Mouse (Mus musculus): ENCODE data around the gene Slc43a3. TPM values are rescaled to one million over a fixed set of nuclear protein-coding genes. Genes with fewer than 3 reads are reported as not detected.

Gene Slc43a3
- total and polyA plus RNA-seq, 3 experiments, result 90.6 to 91.5 TPM; not detected in 1

DNA sequence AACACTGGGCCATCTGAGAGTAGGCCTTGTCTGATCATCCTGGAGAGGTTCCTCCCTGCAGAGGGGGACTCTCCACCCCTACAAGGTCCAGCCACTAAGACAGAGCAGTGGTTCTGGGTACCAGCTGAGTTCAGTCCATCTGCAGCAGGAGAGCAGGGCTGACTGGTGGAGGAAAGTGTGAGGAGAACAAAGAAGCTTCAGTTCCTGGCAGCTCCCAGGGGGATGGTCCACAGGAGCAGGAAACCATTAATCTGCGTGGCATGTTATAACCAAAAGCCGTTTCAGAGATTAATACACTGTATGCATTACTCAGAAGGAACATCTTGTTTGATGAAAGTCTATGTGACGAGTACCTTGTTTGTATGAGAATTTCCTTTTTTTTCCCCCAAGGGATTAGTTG lies 23.7 kb upstream of the Slc43a3 start:
- TF ChIP-seq MXI1 (IDR thresholded peaks at IDR 0.05; ENCODE audit: low read depth, low read length) (no peak), MYB (IDR thresholded peaks at IDR 0.05; ENCODE audit: low read depth, low read length) (no peak), BHLHE40 (IDR thresholded peaks at IDR 0.05; ENCODE audit: borderline replicate concordance, low read depth, low read length) (no peak), ZC3H11A (IDR thresholded peaks at IDR 0.05; ENCODE audit: low read depth, low read length) (no peak), MAFK (IDR thresholded peaks at IDR 0.05; ENCODE audit: borderline replicate concordance, low read depth, low read length) (no peak), GABPA (IDR thresholded peaks at IDR 0.05; ENCODE audit: low read depth, low read length) (no peak), USF2 (IDR thresholded peaks at IDR 0.05; ENCODE audit: borderline replicate concordance in 1 of 2, insufficient read depth in 1 of 2, low read depth in 1 of 2, low read length in 2 of 2) (no peak), HCFC1 (IDR thresholded peaks at IDR 0.05; ENCODE audit: low read depth, low read length) (no peak), EP300 (IDR thresholded peaks at IDR 0.05; ENCODE audit: low read depth in 1 of 2, low read length in 2 of 2) (no peak), USF1 (IDR thresholded peaks at IDR 0.05; ENCODE audit: low read depth, low read length) (no peak), NRF1 (IDR thresholded peaks at IDR 0.05; ENCODE audit: insufficient read depth, low read depth, low read length, poor library complexity, severe bottlenecking) (no peak), MYC (IDR thresholded peaks at IDR 0.05; ENCODE audit: low read depth, low read length) (no peak)
- H3K4me3 ChIP-seq (ENCODE audit: control insufficient read depth in 1 of 2, insufficient read depth in 1 of 2, low read depth in 2 of 2, low read length in 2 of 2), result no peak overlapping the region
- no peaks in the 10 kb centered on the region for H3K27me3 ChIP-seq (ENCODE audit: control insufficient read depth in 1 of 2, insufficient read depth in 2 of 2, low read length in 2 of 2)
- no peak overlapping the region for H3K27ac ChIP-seq (ENCODE audit: control insufficient read depth, low read depth, low read length)
- no peaks in the 10 kb centered on the region for H3K4me1 ChIP-seq (ENCODE audit: control insufficient read depth in 1 of 2, insufficient read depth in 2 of 2, low read length in 2 of 2)
- no peak overlapping the region for H3K9ac ChIP-seq (ENCODE audit: control insufficient read depth, low read depth, low read length, poor library complexity, severe bottlenecking)
- H3K36me3 ChIP-seq (ENCODE audit: control insufficient read depth in 1 of 2, insufficient read depth in 2 of 2, low read length in 2 of 2), result no peaks in the 10 kb centered on the region
- no peaks in the 10 kb centered on the region for H3K79me2 ChIP-seq (ENCODE audit: control insufficient read depth, insufficient read depth, low read length, poor library complexity)
- DNase-seq (ENCODE audit: low read depth, low spot score), result no peak
- H3K9me3 ChIP-seq (replicated peaks; ENCODE audit: insufficient read depth, low read length), result no peaks in the 10 kb centered on the region

- no peak overlapping the region for H3K9ac ChIP-seq (ENCODE audit: control insufficient read depth, low read depth, low read length, poor library complexity, severe bottlenecking)
- no peaks in the 10 kb centered on the region for H3K4me1 ChIP-seq (ENCODE audit: control insufficient read depth in 1 of 2, insufficient read depth in 2 of 2, low read length in 2 of 2)
- no peak overlapping the region for H3K4me3 ChIP-seq (ENCODE audit: control insufficient read depth in 1 of 2, insufficient read depth in 1 of 2, low read depth in 2 of 2, low read length in 2 of 2)
- H3K9me3 ChIP-seq (replicated peaks; ENCODE audit: insufficient read depth, low read length), result no peaks in the 10 kb centered on the region
- no peak for DNase-seq (ENCODE audit: low read depth, low spot score)
- no peak overlapping the region for H3K27ac ChIP-seq (ENCODE audit: control insufficient read depth, low read depth, low read length)
- TF ChIP-seq TAL1 (IDR thresholded peaks at IDR 0.05; ENCODE audit: low read length) (no peak), JUND (IDR thresholded peaks at IDR 0.05; ENCODE audit: low read depth, low read length) (no peak), GABPA (IDR thresholded peaks at IDR 0.05; ENCODE audit: low read depth, low read length) (no peak), MEF2A (IDR thresholded peaks at IDR 0.05; ENCODE audit: extremely low read depth, insufficient replicate concordance, low read depth, low read length, poor library complexity, severe bottlenecking) (no peak), MYB (IDR thresholded peaks at IDR 0.05; ENCODE audit: low read depth, low read length) (no peak), CTCF (IDR thresholded peaks at IDR 0.05 in 2 of 3, conservative IDR thresholded peaks at IDR 0.05 in 1 of 3; ENCODE audit: control insufficient read depth in 1 of 3, insufficient read depth in 1 of 3, low read depth in 2 of 3, low read length in 3 of 3, poor library complexity in 1 of 3, severe bottlenecking in 1 of 3) (no peak)
- H3K79me2 ChIP-seq (ENCODE audit: control insufficient read depth, insufficient read depth, low read length, poor library complexity), result no peaks in the 10 kb centered on the region
- H3K36me3 ChIP-seq (ENCODE audit: control insufficient read depth in 1 of 2, insufficient read depth in 2 of 2, low read length in 2 of 2), result no peaks in the 10 kb centered on the region
- H3K27me3 ChIP-seq (ENCODE audit: control insufficient read depth in 1 of 2, insufficient read depth in 2 of 2, low read length in 2 of 2), result no peaks in the 10 kb centered on the region
Measured at GRCm38 (mm10) chr2:84913881-84914280, 22.5 kb upstream of the Slc43a3 start.
